Mouse (Mus musculus) forebrain, embryonic 10.5 days (tissue): ENCODE measurements at regions not wholly inside any gene's neighbourhood (a gene's known extent, or its start where the extent isn't known, plus 50 kb on each side); places are given as distances from the start of the nearest gene placed in this dataset.

Source experiments
- DNase-seq: peaks from one replicate; pipeline ENCODE4 v3.0.0-alpha.2; 2017; ENCODE audit warnings: low spot score; ENCODE audit errors: extremely low spot score
- H3K27ac ChIP-seq: fragments of 300-500 bp; sonication (generic); 2 replicates; pipeline ENCODE4 v1.5.1; 2016; ENCODE audit warnings: mild to moderate bottlenecking
- H3K27me3 ChIP-seq: fragments of 300-500 bp; sonication (generic); 2 replicates; pipeline ENCODE4 v1.6.1; 2016; ENCODE audit warnings: mild to moderate bottlenecking; ENCODE audit not compliant: poor library complexity, severe bottlenecking
- H3K36me3 ChIP-seq: fragments of 300-500 bp; sonication (generic); replicated peaks from 2 replicates; pipeline ENCODE4 v1.6.1; 2016; ENCODE audit warnings: mild to moderate bottlenecking, moderate library complexity
- H3K4me1 ChIP-seq: fragments of 300-500 bp; sonication (generic); 2 replicates; pipeline ENCODE4 v1.6.1; 2016
- H3K4me3 ChIP-seq: fragments of 300-500 bp; sonication (generic); 2 replicates; pipeline ENCODE4 v1.5.1; 2016; ENCODE audit warnings: mild to moderate bottlenecking, moderate library complexity
- H3K9me3 ChIP-seq: fragments of 300-500 bp; sonication (generic); 2 replicates; pipeline ENCODE4 v1.6.1; 2016; ENCODE audit warnings: mild to moderate bottlenecking, moderate library complexity
- WGBS: fragments of 180-500 bp; shearing (Covaris S2); methylation state at CpG from one replicate; pipeline ENCODE4 v1.1.7; 2016; 5-methylcytosine and 5-hydroxymethylcytosine counted together

GRCm38 (mm10) chr5:82472146-82472545, 882.8 kb downstream of the Tecrl start:
- no peak overlapping the region for H3K27ac ChIP-seq
- H3K36me3 ChIP-seq, result no peaks in the 10 kb centered on the region
- no peaks in the 10 kb centered on the region for H3K9me3 ChIP-seq
- no peak for DNase-seq
- no peaks in the 10 kb centered on the region for H3K27me3 ChIP-seq
- no peak overlapping the region for H3K4me3 ChIP-seq
- H3K4me1 ChIP-seq, result no peaks in the 10 kb centered on the region
- 84% methylated on average over 2 of the region's 2 CpGs for WGBS

GRCm38 (mm10) chr5:82464272-82464671, 890.7 kb downstream of the Tecrl start:
- Histone ChIP-seq H3K4me1 (no peaks in the 10 kb centered on the region), H3K4me3 (no peak overlapping the region), H3K36me3 (no peaks in the 10 kb centered on the region), H3K27me3 (no peaks in the 10 kb centered on the region), H3K9me3 (no peaks in the 10 kb centered on the region), H3K27ac (no peak overlapping the region)
- 88% methylated on average over 2 of the region's 2 CpGs for WGBS
- no peak for DNase-seq

GRCm38 (mm10) chr5:82441288-82441687, 913.7 kb downstream of the Tecrl start:
- H3K27me3 ChIP-seq, result no peaks in the 10 kb centered on the region
- no peaks in the 10 kb centered on the region for H3K4me1 ChIP-seq
- no peak for DNase-seq
- H3K36me3 ChIP-seq, result no peaks in the 10 kb centered on the region
- H3K9me3 ChIP-seq, result no peaks in the 10 kb centered on the region
- 82% methylated on average over 4 of the region's 4 CpGs for WGBS
- H3K4me3 ChIP-seq, result no peak overlapping the region
- H3K27ac ChIP-seq, result no peak overlapping the region

- H3K27ac ChIP-seq, result no peak overlapping the region
- DNase-seq, result no peak
- H3K4me3 ChIP-seq, result no peak overlapping the region
- WGBS, result 87% methylated on average over 2 of the region's 2 CpGs
- no peaks in the 10 kb centered on the region for H3K27me3 ChIP-seq
- H3K4me1 ChIP-seq, result no peaks in the 10 kb centered on the region
- no peaks in the 10 kb centered on the region for H3K36me3 ChIP-seq
- H3K9me3 ChIP-seq, result no peaks in the 10 kb centered on the region
These were observed 914.9 kb downstream of the Tecrl start for GRCm38 (mm10) chr5:82440126-82440525.

- no peaks in the 10 kb centered on the region for H3K36me3 ChIP-seq
- H3K27me3 ChIP-seq, result no peaks in the 10 kb centered on the region
- no peak overlapping the region for H3K27ac ChIP-seq
- no peaks in the 10 kb centered on the region for H3K4me1 ChIP-seq
- H3K4me3 ChIP-seq, result no peak overlapping the region
- no peaks in the 10 kb centered on the region for H3K9me3 ChIP-seq
- no peak for DNase-seq
These were observed 934.6 kb downstream of the Tecrl start for GRCm38 (mm10) chr5:82420396-82420795.

GRCm38 (mm10) chr5:82396632-82397234, 958.3 kb downstream of the Tecrl start:
- H3K4me1 ChIP-seq, result no peaks in the 10 kb centered on the region
- WGBS, result 75% methylated on average over 5 of the region's 5 CpGs
- H3K36me3 ChIP-seq, result no peaks in the 10 kb centered on the region
- H3K4me3 ChIP-seq, result no peak overlapping the region
- no peaks in the 10 kb centered on the region for H3K27me3 ChIP-seq
- H3K9me3 ChIP-seq, result no peaks in the 10 kb centered on the region
- H3K27ac ChIP-seq, result no peak overlapping the region
- DNase-seq, result no peak

- H3K4me1 ChIP-seq, result no peaks in the 10 kb centered on the region
- no peaks in the 10 kb centered on the region for H3K27me3 ChIP-seq
- H3K9me3 ChIP-seq, result no peaks in the 10 kb centered on the region
- 73% methylated on average over 3 of the region's 3 CpGs for WGBS
- no peaks in the 10 kb centered on the region for H3K36me3 ChIP-seq
- H3K4me3 ChIP-seq, result no peak overlapping the region
- DNase-seq, result no peak
- no peak overlapping the region for H3K27ac ChIP-seq
These were observed 993.4 kb downstream of the Tecrl start for GRCm38 (mm10) chr5:82361624-82362023.

GRCm38 (mm10) chr5:82356336-82356735, 998.7 kb downstream of the Tecrl start:
- no peak for DNase-seq
- no peak overlapping the region for H3K4me3 ChIP-seq
- H3K4me1 ChIP-seq, result no peaks in the 10 kb centered on the region
- H3K27ac ChIP-seq, result no peak overlapping the region
- H3K36me3 ChIP-seq, result no peaks in the 10 kb centered on the region
- 92% methylated on average over 5 of the region's 5 CpGs for WGBS
- no peaks in the 10 kb centered on the region for H3K9me3 ChIP-seq
- no peaks in the 10 kb centered on the region for H3K27me3 ChIP-seq

- H3K4me3 ChIP-seq, result no peak overlapping the region
- H3K27ac ChIP-seq, result no peak overlapping the region
- no peaks in the 10 kb centered on the region for H3K36me3 ChIP-seq
- H3K27me3 ChIP-seq, result no peaks in the 10 kb centered on the region
- 93% methylated on average over 2 of the region's 2 CpGs for WGBS
- no peaks in the 10 kb centered on the region for H3K4me1 ChIP-seq
- DNase-seq, result no peak
- H3K9me3 ChIP-seq, result no peaks in the 10 kb centered on the region
These were observed 1003.9 kb downstream of the Tecrl start for GRCm38 (mm10) chr5:82351089-82351488.

- no peaks in the 10 kb centered on the region for H3K36me3 ChIP-seq
- peak; percentile 45 for DNase-seq
- WGBS, result 8% methylated on average over 7 of the region's 7 CpGs
- no peak overlapping the region for H3K27ac ChIP-seq
- no peak overlapping the region for H3K4me3 ChIP-seq
- no peaks in the 10 kb centered on the region for H3K9me3 ChIP-seq
- no peaks in the 10 kb centered on the region for H3K27me3 ChIP-seq
- H3K4me1 ChIP-seq, result no peaks in the 10 kb centered on the region
These were observed 1008.3 kb downstream of the Tecrl start for GRCm38 (mm10) chr5:82346672-82347071.

- Histone ChIP-seq H3K27ac (no peak overlapping the region), H3K36me3 (no peaks in the 10 kb centered on the region)
- WGBS, result 90% methylated on average over 4 of the region's 4 CpGs
These were observed 1030.6 kb downstream of the Tecrl start for GRCm38 (mm10) chr5:82324354-82324753.

GRCm38 (mm10) chr5:82319709-82320333, 1035.2 kb downstream of the Tecrl start:
- Histone ChIP-seq H3K27ac (no peak overlapping the region), H3K4me3 (no peak overlapping the region), H3K4me1 (no peaks in the 10 kb centered on the region), H3K27me3 (no peaks in the 10 kb centered on the region), H3K9me3 (no peaks in the 10 kb centered on the region), H3K36me3 (no peaks in the 10 kb centered on the region)
- 84% methylated on average over 1 of the region's 1 CpGs for WGBS
- no peak for DNase-seq

More at GRCm38 (mm10) chr5:82324354-82324753, 1030.6 kb downstream of the Tecrl start:
- no peak overlapping the region for H3K4me3 ChIP-seq
- H3K4me1 ChIP-seq, result no peaks in the 10 kb centered on the region
- DNase-seq, result no peak
- no peaks in the 10 kb centered on the region for H3K9me3 ChIP-seq
- H3K27me3 ChIP-seq, result no peaks in the 10 kb centered on the region

- H3K27ac ChIP-seq, result no peak overlapping the region
- DNase-seq, result no peak
- no peak overlapping the region for H3K4me3 ChIP-seq
- peaks cover 5% of the 10 kb centered on the region for H3K4me1 ChIP-seq
- H3K9me3 ChIP-seq, result no peaks in the 10 kb centered on the region
- H3K27me3 ChIP-seq, result no peaks in the 10 kb centered on the region
- H3K36me3 ChIP-seq, result no peaks in the 10 kb centered on the region
- 42% methylated on average over 6 of the region's 6 CpGs for WGBS
These were observed 1042.9 kb downstream of the Tecrl start for GRCm38 (mm10) chr5:82312054-82312453.
